Comparison of ENCODE assay signal across 23 mouse cellular contexts in the genomic region with DNA sequence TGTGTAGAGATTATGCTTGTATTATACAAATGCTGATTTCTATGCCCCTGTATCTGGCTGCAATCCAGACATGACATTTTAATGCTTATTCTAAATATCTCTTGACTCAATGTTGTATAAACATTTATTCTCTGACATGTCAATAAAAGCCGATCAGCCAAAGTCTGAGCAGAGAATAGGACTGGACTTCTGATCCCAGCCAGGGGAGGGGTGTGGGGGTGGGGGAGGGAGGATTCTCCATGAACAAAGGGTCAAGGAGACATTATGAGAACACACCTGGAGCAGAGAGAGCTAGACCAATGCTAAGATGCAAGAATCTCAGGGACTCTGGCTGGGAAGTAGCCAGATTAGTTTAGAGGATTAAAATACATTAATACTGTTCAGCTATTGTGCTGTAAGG. TPM values are rescaled to one million over a fixed set of nuclear protein-coding genes. Genes with fewer than 3 reads are reported as not detected.
DNase-seq lines count a peak whose midpoint lies in the region; ATAC-seq and TF ChIP-seq lines count a peak whose summit lies in the region.
"Had no signal": no experiment of that assay in that cellular context is flagged by ENCODE, and none has a peak within 500 bp of the region (broad histone marks: within the 10 kb centered on the region; RNA-seq: fewer than 3 reads in every experiment).

No protein-coding gene starts in this region.

- no peak overlapping the region for H3K4me2 ChIP-seq in liver, embryonic 15.5 days
- no peak overlapping the region for H3K4me2 ChIP-seq in liver, embryonic 12.5 days
- no peak overlapping the region for H3K4me2 ChIP-seq in stomach, postnatal 0 days (replicated peaks; ENCODE audit: low read depth)
- H3K4me2 ChIP-seq: forebrain, embryonic 13.5 days; heart, embryonic 12.5 days; heart, embryonic 15.5 days; hindbrain, embryonic 13.5 days had no signal

- ATAC-seq in liver, embryonic 15.5 days (ENCODE audit: insufficient read depth), result no peak
- ATAC-seq in liver, embryonic 12.5 days, result no peak
- 0 out of 2 replicates have a peak, but pooled peaks have one; percentile 26 for ATAC-seq in stomach, postnatal 0 days (ENCODE audit: low FRiP score, low TSS enrichment)
- ATAC-seq: activated CD4-positive, CD25-positive, alpha-beta regulatory T cell, adult 4 months; forebrain, embryonic 13.5 days; forebrain, embryonic 16.5 days; hindbrain, embryonic 16.5 days had no signal

- H3K4me1 ChIP-seq in kidney, adult 2 months (ENCODE audit: control insufficient read depth, insufficient read depth, low read length), result peaks cover 6% of the 10 kb centered on the region; the same call in 1 of the 2 replicates
- peaks cover 27% of the 10 kb centered on the region for H3K4me1 ChIP-seq in liver, embryonic 15.5 days (replicated peaks)
- peaks cover 16% of the 10 kb centered on the region for H3K4me1 ChIP-seq in liver, embryonic 12.5 days
- H3K4me1 ChIP-seq in stomach, postnatal 0 days (replicated peaks; ENCODE audit: control insufficient read depth, insufficient read depth), result no peaks in the 10 kb centered on the region
- H3K4me1 ChIP-seq: forebrain, embryonic 10.5 days; forebrain, embryonic 13.5 days; heart, embryonic 12.5 days; heart, embryonic 15.5 days; hindbrain, embryonic 10.5 days; hindbrain, embryonic 13.5 days had no signal

- WGBS in kidney, adult 2 months, result 58% methylated on average over 1 of the region's 1 CpGs
- WGBS in liver, embryonic 15.5 days (ENCODE audit: insufficient replicate concordance), result 71% methylated on average over 1 of the region's 1 CpGs
- 71% methylated on average over 1 of the region's 1 CpGs for WGBS in liver, embryonic 12.5 days (ENCODE audit: insufficient replicate concordance)
- 26% methylated on average over 1 of the region's 1 CpGs for WGBS in stomach, postnatal 0 days

- DNase-seq in kidney, adult 2 months, result peak; percentile 21
- DNase-seq in kidney, adult 18-20 months, result no peak
- peak; percentile 39 for DNase-seq in stomach, postnatal 0 days (ENCODE audit: low spot score)
- DNase-seq in layer of hippocampus, postnatal 10 days (ENCODE audit: low spot score in 2 of 2), result no peak
- DNase-seq: adrenal gland, postnatal 10 days; adrenal gland, postnatal 36 days; cerebellum, adult 18-20 months; cerebellum, adult 9-10 months; cerebellum, postnatal 14 days; gastrocnemius, postnatal 10 days; heart, postnatal 10 days; heart, postnatal 36 days had no signal

- H3K27ac ChIP-seq in kidney, adult 2 months (ENCODE audit: insufficient read depth, low read depth, low read length), result no peak overlapping the region
- 0 out of 2 replicates have a peak overlapping the region, but pooled peaks have one; percentile 14 for H3K27ac ChIP-seq in liver, embryonic 15.5 days (replicated peaks)
- no peak overlapping the region for H3K27ac ChIP-seq in liver, embryonic 12.5 days
- no peak overlapping the region for H3K27ac ChIP-seq in stomach, postnatal 0 days (replicated peaks)
- H3K27ac ChIP-seq: forebrain, embryonic 10.5 days; forebrain, embryonic 13.5 days; heart, embryonic 15.5 days; hindbrain, embryonic 10.5 days; hindbrain, embryonic 13.5 days had no signal

- no peak for TF ChIP-seq EP300 in stomach, postnatal 0 days (optimal IDR thresholded peaks at IDR 0.05)

- H3K36me3 ChIP-seq in kidney, adult 2 months (ENCODE audit: control insufficient read depth, insufficient read depth, low read length), result peaks cover 5% of the 10 kb centered on the region
- H3K36me3 ChIP-seq in liver, embryonic 15.5 days (replicated peaks), result peaks cover 42% of the 10 kb centered on the region
- peaks cover 64% of the 10 kb centered on the region for H3K36me3 ChIP-seq in liver, embryonic 12.5 days
- peaks cover 10% of the 10 kb centered on the region; the same call in 1 of the 2 replicates for H3K36me3 ChIP-seq in stomach, postnatal 0 days (ENCODE audit: control insufficient read depth, insufficient read depth, low read length)

- H3K9me3 ChIP-seq in liver, embryonic 15.5 days (replicated peaks), result no peaks in the 10 kb centered on the region
- H3K9me3 ChIP-seq in liver, embryonic 12.5 days (replicated peaks), result no peaks in the 10 kb centered on the region; the same call in 1 of the 2 replicates
- no peaks in the 10 kb centered on the region for H3K9me3 ChIP-seq in stomach, postnatal 0 days (ENCODE audit: control insufficient read depth, low read length)
- H3K9me3 ChIP-seq: forebrain, embryonic 10.5 days; forebrain, embryonic 13.5 days; heart, embryonic 12.5 days; heart, embryonic 15.5 days; hindbrain, embryonic 10.5 days; hindbrain, embryonic 13.5 days had no signal

- H3K27me3 ChIP-seq in kidney, adult 2 months (replicated peaks; ENCODE audit: control insufficient read depth, insufficient read depth, low read length), result no peaks in the 10 kb centered on the region
- H3K27me3 ChIP-seq in liver, embryonic 15.5 days, result no peaks in the 10 kb centered on the region
- no peaks in the 10 kb centered on the region for H3K27me3 ChIP-seq in liver, embryonic 12.5 days (replicated peaks)
- no peaks in the 10 kb centered on the region for H3K27me3 ChIP-seq in stomach, postnatal 0 days (ENCODE audit: control insufficient read depth, insufficient read depth, low read length)
- H3K27me3 ChIP-seq: forebrain, embryonic 13.5 days; heart, embryonic 12.5 days; heart, embryonic 15.5 days; hindbrain, embryonic 13.5 days had no signal

- TF ChIP-seq POLR2A in kidney, adult 2 months (IDR thresholded peaks at IDR 0.05; ENCODE audit: low read depth, low read length), result no peak

- H3K9ac ChIP-seq in liver, embryonic 15.5 days, result no peak overlapping the region
- H3K9ac ChIP-seq in liver, embryonic 12.5 days, result no peak overlapping the region
- H3K9ac ChIP-seq in stomach, postnatal 0 days (ENCODE audit: low read length), result no peak overlapping the region
- H3K9ac ChIP-seq: forebrain, embryonic 13.5 days; heart, embryonic 12.5 days; heart, embryonic 15.5 days; hindbrain, embryonic 13.5 days had no signal

- TF ChIP-seq CTCF in kidney, adult 2 months (conservative IDR thresholded peaks at IDR 0.05; ENCODE audit: insufficient read depth, insufficient read length, low read depth, low read length), result no peak
- TF ChIP-seq CTCF in stomach, postnatal 0 days (IDR thresholded peaks at IDR 0.05; ENCODE audit: low read depth), result no peak

- H3K4me3 ChIP-seq in kidney, adult 2 months (ENCODE audit: insufficient read depth, low read depth, low read length), result no peak overlapping the region
- no peak overlapping the region for H3K4me3 ChIP-seq in liver, embryonic 15.5 days (replicated peaks)
- no peak overlapping the region for H3K4me3 ChIP-seq in liver, embryonic 12.5 days
- H3K4me3 ChIP-seq in stomach, postnatal 0 days (ENCODE audit: low read depth, low read length), result no peak overlapping the region
- H3K4me3 ChIP-seq: forebrain, embryonic 10.5 days; forebrain, embryonic 13.5 days; heart, embryonic 12.5 days; heart, embryonic 15.5 days; hindbrain, embryonic 10.5 days; hindbrain, embryonic 13.5 days had no signal

RNA-seq across cellular contexts. Expression of gene Sec24a, which starts 17.3 kb away (rescaled TPM):
- polyA plus RNA-seq in kidney, adult 2 months (2012; rRNA removed), result 14.7 and 14.8 TPM in 2 replicates
- 7.0 and 7.3 TPM in 2 replicates for polyA plus RNA-seq in liver, embryonic 15.5 days (2015; fragmentation: Nextera tagmentation; extraction: Ambion mirVana)
- 9.9 and 11.0 TPM in 2 replicates for polyA plus RNA-seq in liver, embryonic 12.5 days (2016; fragmentation: Nextera tagmentation; extraction: Ambion mirVana)
- polyA plus RNA-seq in stomach, postnatal 0 days (2015; fragmentation: Nextera tagmentation; extraction: Ambion mirVana), result 8.3 and 8.4 TPM in 2 replicates
- total RNA-seq in layer of hippocampus, postnatal 10 days (2021), result 10 to 100 TPM; 24.8 to 25.8 TPM

RNA-seq across cellular contexts. Expression of gene Sar1b, which starts 17.4 kb away (rescaled TPM):
- polyA plus RNA-seq in kidney, adult 2 months (2012; rRNA removed), result 47.1 and 62.2 TPM in 2 replicates
- polyA plus RNA-seq in liver, embryonic 15.5 days (2015; fragmentation: Nextera tagmentation; extraction: Ambion mirVana), result 73.7 and 77.0 TPM in 2 replicates
- 84.8 and 88.7 TPM in 2 replicates for polyA plus RNA-seq in liver, embryonic 12.5 days (2016; fragmentation: Nextera tagmentation; extraction: Ambion mirVana)
- polyA plus RNA-seq in stomach, postnatal 0 days (2015; fragmentation: Nextera tagmentation; extraction: Ambion mirVana), result 168 and 169 TPM in 2 replicates
- 10 to 100 TPM; 75.5 to 82.7 TPM for total RNA-seq in layer of hippocampus, postnatal 10 days (2021)

RNA-seq across cellular contexts. Expression of gene 0610009B22Rik, which starts 57.4 kb away (rescaled TPM):
- polyA plus RNA-seq in kidney, adult 2 months (2012; rRNA removed), result 30.5 and 41.0 TPM in 2 replicates
- polyA plus RNA-seq in liver, embryonic 15.5 days (2015; fragmentation: Nextera tagmentation; extraction: Ambion mirVana), result 29.4 and 35.2 TPM in 2 replicates
- polyA plus RNA-seq in liver, embryonic 12.5 days (2016; fragmentation: Nextera tagmentation; extraction: Ambion mirVana), result 46.6 and 50.8 TPM in 2 replicates
- polyA plus RNA-seq in stomach, postnatal 0 days (2015; fragmentation: Nextera tagmentation; extraction: Ambion mirVana), result 95.2 and 103 TPM in 2 replicates
- 10 to 100 TPM; 29.1 to 31.9 TPM for total RNA-seq in layer of hippocampus, postnatal 10 days (2021)

Comparison
In these comparisons a context has a peak if more than half of its experiments do, and no peak if none do; other contexts are left out.
1. DNase-seq: peak in kidney, adult 2 months (single experiment) and stomach, postnatal 0 days (single experiment); none in kidney, adult 18-20 months (single experiment) and layer of hippocampus, postnatal 10 days (0 of 2).